Mouse (Mus musculus) intestine, embryonic 14.5 days (tissue): ENCODE data around the gene Ripk3. TPM values are rescaled to one million over a fixed set of nuclear protein-coding genes. Genes with fewer than 3 reads are reported as not detected.
"Not testable (repeated sequence)": the region's sequence is repeated elsewhere in the genome, so short reads cannot be mapped to it uniquely, and the experiment has no call there.

Source experiments
- ATAC-seq: fragments of 200-750 bp; cut with Nextera tagmentation; replicated peaks from 2 replicates; pipeline ENCODE4 v1.8.0; 2017; ENCODE audit warnings: low read depth, moderate number of reproducible peaks, moderate TSS enrichment, moderate library complexity; ENCODE audit not compliant: low FRiP score, low TSS enrichment
- DNase-seq: peaks from one replicate; pipeline ENCODE4 v3.0.0-alpha.2; 2018; ENCODE audit warnings: low spot score
- H3K27ac ChIP-seq: fragments of 300-500 bp; sonication (generic); 2 replicates; pipeline ENCODE4 v1.5.1; 2014; ENCODE audit warnings: low read depth, mild to moderate bottlenecking, control low read depth
- H3K27me3 ChIP-seq: fragments of 300-500 bp; sonication (generic); replicated peaks from 2 replicates; pipeline ENCODE4 v1.6.1; 2014; ENCODE audit warnings: low read length, control low read depth; ENCODE audit not compliant: control insufficient read depth, insufficient read depth
- H3K36me3 ChIP-seq: fragments of 300-500 bp; sonication (generic); 2 replicates; pipeline ENCODE4 v1.6.1; 2014; ENCODE audit warnings: low read length, control low read depth; ENCODE audit not compliant: control insufficient read depth, insufficient read depth
- H3K4me1 ChIP-seq: fragments of 300-500 bp; sonication (generic); replicated peaks from 2 replicates; pipeline ENCODE4 v1.6.1; 2014; ENCODE audit warnings: low read length, control low read depth, mixed read lengths; ENCODE audit not compliant: control insufficient read depth, insufficient read depth
- H3K4me2 ChIP-seq: fragments of 300-500 bp; sonication (generic); 2 replicates; pipeline ENCODE4 v1.6.1; 2014; ENCODE audit warnings: low read length
- H3K4me3 ChIP-seq: fragments of 300-500 bp; sonication (generic); 2 replicates; pipeline ENCODE4 v1.5.1; 2014; ENCODE audit warnings: low read depth, low read length, control low read depth, mixed read lengths
- H3K9ac ChIP-seq: fragments of 300-500 bp; sonication (generic); 2 replicates; pipeline ENCODE4 v1.6.1; 2014; ENCODE audit warnings: mild to moderate bottlenecking, low read length
- H3K9me3 ChIP-seq: fragments of 300-500 bp; sonication (generic); 2 replicates; pipeline ENCODE4 v1.6.1; 2016; ENCODE audit warnings: low read length, control low read depth; ENCODE audit not compliant: control insufficient read depth
- WGBS: fragments of 180-500 bp; shearing (Covaris S2); extraction: QIAGEN DNeasy Blood & Tissue Kit; methylation state at CpG from one replicate; pipeline ENCODE4 v1.1.7; 2014; 5-methylcytosine and 5-hydroxymethylcytosine counted together
- polyA plus RNA-seq: library from polyadenylated mRNA; unstranded; fragments of >200 nt; fragmentation: Nextera tagmentation; extraction: Ambion mirVana; gene quantifications from 2 replicates; pipeline ENCODE4 v1.2.1, GENCODE M21; 2014

Ripk3 gene
- polyA plus RNA-seq, 1 experiment from 2014 or later, result 48.5 TPM

- peak; percentile 9; the same call in 1 of the 2 replicates for ATAC-seq
Observed at GRCm38 (mm10) chr14:55760156-55760555, 28.5 kb downstream of the Ripk3 start.

GRCm38 (mm10) chr14:55758363-55758784, 30.3 kb downstream of the Ripk3 start, which contains the start of gene Cideb:
Gene Cideb (minus strand): TSS chr14:55758458.
- H3K36me3 ChIP-seq, result peaks cover 29% of the 10 kb centered on the region
- H3K4me3 ChIP-seq, result 0 out of 2 replicates have a peak within 1 kb of the TSS, but pooled peaks have one; percentile 6
- no peak within 1 kb of the TSS for H3K9ac ChIP-seq
- 19% methylated on average over 8 of the region's 8 CpGs for WGBS
- H3K9me3 ChIP-seq, result no peaks in the 10 kb centered on the region
- H3K27ac ChIP-seq, result peak within 1 kb of the TSS; percentile 22; the same call in 1 of the 2 replicates
- no peaks in the 10 kb centered on the region; the same call in 1 of the 2 replicates for H3K4me1 ChIP-seq
- DNase-seq (peak; percentile 71), ATAC-seq (peak; percentile 45)
- peak within 1 kb of the TSS; percentile 27 for H3K4me2 ChIP-seq
- peaks cover 9% of the 10 kb centered on the region for H3K27me3 ChIP-seq

More at GRCm38 (mm10) chr14:55760156-55760555, 28.5 kb downstream of the Ripk3 start:
- Histone ChIP-seq H3K36me3 (peaks cover 12% of the 10 kb centered on the region), H3K4me2 (peak overlapping the region; percentile 44), H3K4me3 (peak overlapping the region; percentile 21; the same call in 1 of the 2 replicates)
- not testable (repeated sequence) for H3K9ac ChIP-seq, H3K27me3 ChIP-seq, H3K27ac ChIP-seq, H3K4me1 ChIP-seq, H3K9me3 ChIP-seq
- DNase-seq, result peak; percentile 96
- 2% methylated on average over 5 of the region's 6 CpGs for WGBS

GRCm38 (mm10) chr14:55757566-55757965, 31.1 kb downstream of the Ripk3 start:
- peaks cover 38% of the 10 kb centered on the region for H3K36me3 ChIP-seq
- H3K4me1 ChIP-seq, result no peaks in the 10 kb centered on the region; the same call in 1 of the 2 replicates
- no peak overlapping the region for H3K4me3 ChIP-seq
- 77% methylated on average over 6 of the region's 6 CpGs for WGBS
- no peaks in the 10 kb centered on the region for H3K9me3 ChIP-seq
- H3K9ac ChIP-seq, result no peak overlapping the region
- ATAC-seq, result no peak
- H3K27me3 ChIP-seq, result peaks cover 9% of the 10 kb centered on the region
- H3K27ac ChIP-seq, result 0 out of 2 replicates have a peak overlapping the region, but pooled peaks have one; percentile 22
- no peak overlapping the region for H3K4me2 ChIP-seq
- no peak for DNase-seq

- peak overlapping the region; percentile 99; the same call in 1 of the 2 replicates for H3K4me2 ChIP-seq
- H3K4me1 ChIP-seq, result peaks cover 27% of the 10 kb centered on the region
- no peak for ATAC-seq
- no peaks in the 10 kb centered on the region for H3K27me3 ChIP-seq
- no peak overlapping the region for H3K27ac ChIP-seq
- H3K36me3 ChIP-seq, result peaks cover 55% of the 10 kb centered on the region
- no peak for DNase-seq
- H3K9me3 ChIP-seq, result no peaks in the 10 kb centered on the region
- 87% methylated on average over 10 of the region's 10 CpGs for WGBS
- peak overlapping the region; percentile 95; the same call in 1 of the 2 replicates for H3K4me3 ChIP-seq
- H3K9ac ChIP-seq, result no peak overlapping the region
Observed at GRCm38 (mm10) chr14:55747051-55747847, 41.4 kb downstream of the Ripk3 start.

- ATAC-seq, result no peak
- WGBS, result under 1% methylated on average over 31 of the region's 31 CpGs
- H3K4me1 ChIP-seq, result peaks cover 27% of the 10 kb centered on the region
- H3K27ac ChIP-seq, result 0 out of 2 replicates have a peak overlapping the region, but pooled peaks have one; percentile 38
- peak overlapping the region; percentile 81 for H3K9ac ChIP-seq
- H3K4me2 ChIP-seq, result peak overlapping the region; percentile 99
- H3K27me3 ChIP-seq, result no peaks in the 10 kb centered on the region
- DNase-seq, result no peak
- no peaks in the 10 kb centered on the region for H3K9me3 ChIP-seq
- peak overlapping the region; percentile 95 for H3K4me3 ChIP-seq
- H3K36me3 ChIP-seq, result peaks cover 52% of the 10 kb centered on the region
Observed at GRCm38 (mm10) chr14:55745861-55746237, 42.8 kb downstream of the Ripk3 start.

- peaks cover 52% of the 10 kb centered on the region for H3K36me3 ChIP-seq
- H3K4me2 ChIP-seq, result peak within 1 kb of the TSS; percentile 99
- H3K4me3 ChIP-seq, result peak within 1 kb of the TSS; percentile 95
- DNase-seq (peak; percentile 99), ATAC-seq (peak; percentile 90)
- peak within 1 kb of the TSS; percentile 81 for H3K9ac ChIP-seq
- no peaks in the 10 kb centered on the region for H3K9me3 ChIP-seq
- 0 out of 2 replicates have a peak within 1 kb of the TSS, but pooled peaks have one; percentile 38 for H3K27ac ChIP-seq
- H3K27me3 ChIP-seq, result no peaks in the 10 kb centered on the region
- peaks cover 27% of the 10 kb centered on the region for H3K4me1 ChIP-seq
- 2% methylated on average over 46 of the region's 48 CpGs for WGBS
Observed at GRCm38 (mm10) chr14:55745180-55745860, 43.3 kb downstream of the Ripk3 start, which contains the start of the genes Dhrs1 and Nop9. Gene Dhrs1 (minus strand): TSS chr14:55745690. Gene Nop9 (plus strand): TSS chr14:55745693.

GRCm38 (mm10) chr14:55743711-55744110, 45.0 kb downstream of the Ripk3 start:
- ATAC-seq (peak; percentile 40), DNase-seq (peak; percentile 98)
- Histone ChIP-seq H3K4me1 (peaks cover 27% of the 10 kb centered on the region), H3K27ac (no peak overlapping the region), H3K27me3 (no peaks in the 10 kb centered on the region), H3K4me2 (peak overlapping the region; percentile 21; the same call in 1 of the 2 replicates), H3K9ac (no peak overlapping the region), H3K9me3 (no peaks in the 10 kb centered on the region), H3K36me3 (peaks cover 54% of the 10 kb centered on the region), H3K4me3 (no peak overlapping the region; the same call in 1 of the 2 replicates)
- 18% methylated on average over 10 of the region's 10 CpGs for WGBS

- DNase-seq (no peak), ATAC-seq (no peak)
- Histone ChIP-seq H3K27me3 (no peaks in the 10 kb centered on the region), H3K27ac (no peak overlapping the region), H3K4me1 (peaks cover 4% of the 10 kb centered on the region; the same call in 1 of the 2 replicates), H3K36me3 (peaks cover 39% of the 10 kb centered on the region), H3K9me3 (no peaks in the 10 kb centered on the region), H3K4me3 (no peak overlapping the region), H3K9ac (no peak overlapping the region), H3K4me2 (no peak overlapping the region)
- WGBS, result 80% methylated on average over 9 of the region's 9 CpGs
Observed at GRCm38 (mm10) chr14:55737086-55737687, 51.5 kb downstream of the Ripk3 start.
